Mouse (Mus musculus) common myeloid progenitor, adult 5-6 weeks (primary cell): ENCODE measurements around the gene Nvl. TPM values are rescaled to one million over a fixed set of nuclear protein-coding genes. Genes with fewer than 3 reads are reported as not detected.

Source experiments
- ATAC-seq: replicated peaks from 2 replicates; pipeline ENCODE4 v1.8.0; 2016; ENCODE audit warnings: low read depth, mild to moderate bottlenecking, moderate TSS enrichment, inconsistent platforms; ENCODE audit not compliant: poor library complexity, severe bottlenecking
- total RNA-seq: library from RNA; stranded (forward); fragments of 200-1000, 187-1606 nt; gene quantifications from 2 replicates; pipeline ENCODE4 v1.2.3, GENCODE M21; 2017

Nvl gene
- total RNA-seq: 26.1 and 33.6 TPM in 2 replicates

- ATAC-seq: peak; percentile 92
Observed at GRCm38 (mm10) chr1:181143950-181144836, at the start of gene Nvl, which contains the start of gene Cnih4. Gene Nvl, minus strand, starts transcription at chr1:181144204. Gene Cnih4, plus strand, starts transcription at chr1:181144693.

- no peak for ATAC-seq
Observed at GRCm38 (mm10) chr1:181188925-181189324, 44.9 kb upstream of the Nvl start.

DNA sequence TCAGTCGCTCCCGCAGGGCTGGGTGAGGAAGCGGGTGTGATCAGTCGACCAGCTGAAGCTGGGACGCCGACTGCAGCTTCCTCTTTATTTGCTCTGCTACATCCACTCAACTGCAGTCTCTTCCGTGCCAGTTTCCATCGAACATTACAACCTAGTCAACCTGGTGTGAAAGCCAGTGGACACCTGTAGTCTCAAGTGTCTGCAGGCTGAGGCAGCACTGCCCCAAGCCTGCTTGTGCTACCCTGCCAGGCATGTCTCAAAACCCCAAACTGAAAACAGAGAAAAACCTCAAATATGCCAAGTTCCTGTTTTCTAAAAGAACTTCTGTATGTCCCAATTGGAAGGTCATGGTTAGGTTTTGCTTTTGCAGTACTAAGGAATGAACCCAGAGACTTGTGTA lies 26.2 kb upstream of the Nvl start:
- ATAC-seq: peak; percentile 84

- no peak for ATAC-seq
Observed at GRCm38 (mm10) chr1:181168377-181168776, 24.4 kb upstream of the Nvl start.

GRCm38 (mm10) chr1:181167816-181168215 lies 23.8 kb upstream of the Nvl start:
- no peak for ATAC-seq

GRCm38 (mm10) chr1:181151541-181151940 lies 7.5 kb upstream of the Nvl start:
- no peak for ATAC-seq

- ATAC-seq: peak; percentile 97
Observed at GRCm38 (mm10) chr1:181150827-181151534, 7.0 kb upstream of the Nvl start.

GRCm38 (mm10) chr1:181150431-181150826 lies 6.4 kb upstream of the Nvl start:
- ATAC-seq: no peak

- ATAC-seq: no peak
Observed at GRCm38 (mm10) chr1:181149373-181150017, 5.5 kb upstream of the Nvl start.

DNA sequence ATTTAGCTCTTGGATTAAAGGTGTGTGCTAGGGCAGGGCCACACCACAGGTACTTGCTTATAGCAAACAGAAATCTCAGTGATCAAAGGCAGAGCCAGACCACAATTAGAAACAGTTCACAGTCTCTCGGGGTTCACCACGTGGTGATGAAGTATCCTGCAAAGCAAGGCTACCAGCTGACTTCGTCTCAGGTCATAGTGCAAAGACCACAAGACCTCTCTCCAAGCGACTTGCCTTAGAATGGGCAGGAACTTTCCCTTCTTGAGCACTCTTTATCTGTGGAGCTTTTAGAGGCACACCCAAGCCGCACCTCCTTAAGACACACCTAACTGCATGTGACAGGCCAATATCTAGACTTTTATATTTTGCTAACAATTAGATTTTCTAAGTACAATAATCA lies 4.5 kb upstream of the Nvl start:
- no peak for ATAC-seq

GRCm38 (mm10) chr1:181146187-181146586 lies 2.2 kb upstream of the Nvl start:
- ATAC-seq: no peak

GRCm38 (mm10) chr1:181144966-181145365 lies 962 bp upstream of the Nvl start:
- no peak for ATAC-seq

DNA sequence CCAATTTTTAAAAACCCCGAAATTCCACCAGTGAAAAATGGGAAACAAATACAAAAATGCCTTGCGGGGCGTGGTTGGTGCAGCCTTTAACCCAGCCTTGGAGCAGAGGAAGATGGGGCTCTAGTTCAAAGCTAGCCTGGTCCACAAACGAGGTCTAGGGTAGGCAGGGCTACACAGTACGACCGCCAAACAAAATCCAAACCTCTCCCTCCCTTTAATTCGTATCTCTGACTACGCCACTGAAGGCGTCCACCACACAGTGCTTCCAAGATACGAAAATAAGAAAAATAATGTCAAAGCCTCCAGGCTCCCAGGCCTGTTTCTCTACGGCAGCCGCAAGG lies 425 bp downstream of the Nvl start:
- no peak; the same call in 1 of the 2 replicates for ATAC-seq

DNA sequence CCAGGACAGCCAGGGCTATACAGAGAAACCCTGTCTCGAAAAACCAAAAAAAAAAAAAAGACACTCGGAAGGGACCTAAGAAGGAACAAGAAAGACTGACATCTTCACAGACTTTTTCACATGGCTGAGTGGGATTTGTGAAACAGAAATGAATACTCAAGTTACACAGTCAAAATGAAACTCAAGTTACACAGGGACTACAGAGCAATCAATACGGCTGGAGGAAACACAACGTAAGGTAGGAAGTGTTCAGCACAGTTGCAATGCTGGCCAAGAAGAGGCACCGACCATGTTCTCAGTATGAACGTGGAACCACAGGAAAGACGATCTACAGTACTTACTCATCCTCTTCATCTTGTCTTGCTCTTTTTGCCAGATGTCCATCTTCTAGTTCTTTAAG lies 5.3 kb downstream of the Nvl start:
- no peak for ATAC-seq

GRCm38 (mm10) chr1:181131915-181132314 lies 12.1 kb downstream of the Nvl start:
- no peak for ATAC-seq

GRCm38 (mm10) chr1:181126766-181127165 lies 17.2 kb downstream of the Nvl start:
- ATAC-seq: no peak

DNA sequence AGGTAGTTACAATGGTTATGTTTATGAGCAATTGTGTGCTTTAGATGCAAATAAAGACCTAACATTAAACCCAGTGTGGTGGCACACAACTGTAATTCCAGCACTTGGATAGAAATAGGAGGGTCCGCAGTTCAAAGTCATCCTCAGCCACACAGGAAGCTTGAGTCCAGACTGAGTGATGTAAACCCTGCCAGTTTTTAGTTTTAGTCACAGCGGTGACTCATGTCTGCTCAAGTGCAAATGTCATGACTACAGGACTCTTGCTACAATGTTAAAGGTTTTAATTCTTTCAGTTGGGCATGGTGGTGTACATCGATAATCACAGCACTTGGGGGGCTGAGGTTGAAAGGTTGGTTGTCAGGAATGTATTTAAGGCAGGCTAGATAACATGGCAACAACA lies 18.1 kb downstream of the Nvl start:
- no peak for ATAC-seq

- no peak for ATAC-seq
Observed at GRCm38 (mm10) chr1:181124145-181124544, 19.9 kb downstream of the Nvl start.

- no peak for ATAC-seq
Observed at GRCm38 (mm10) chr1:181117112-181117511, 26.9 kb downstream of the Nvl start.

DNA sequence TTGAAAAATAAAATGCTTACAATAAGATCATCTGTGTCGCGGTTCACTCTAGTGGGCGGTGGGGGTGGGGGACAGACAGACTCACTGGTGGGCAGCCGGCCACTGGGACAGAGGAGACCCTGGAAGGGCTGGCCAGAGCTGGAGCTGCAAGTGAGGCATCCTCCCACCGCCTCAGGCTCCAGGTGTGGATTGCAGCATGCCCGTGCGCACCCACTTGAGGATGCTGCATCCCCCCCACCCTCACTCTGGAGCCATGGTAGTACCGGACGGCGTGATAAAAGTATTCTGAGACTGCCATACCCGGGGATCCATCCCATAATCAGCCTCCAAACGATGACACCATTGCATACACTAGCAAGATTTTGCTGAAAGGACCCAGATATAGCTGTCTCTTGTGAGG lies 54.0 kb downstream of the Nvl start:
- ATAC-seq: no peak

DNA sequence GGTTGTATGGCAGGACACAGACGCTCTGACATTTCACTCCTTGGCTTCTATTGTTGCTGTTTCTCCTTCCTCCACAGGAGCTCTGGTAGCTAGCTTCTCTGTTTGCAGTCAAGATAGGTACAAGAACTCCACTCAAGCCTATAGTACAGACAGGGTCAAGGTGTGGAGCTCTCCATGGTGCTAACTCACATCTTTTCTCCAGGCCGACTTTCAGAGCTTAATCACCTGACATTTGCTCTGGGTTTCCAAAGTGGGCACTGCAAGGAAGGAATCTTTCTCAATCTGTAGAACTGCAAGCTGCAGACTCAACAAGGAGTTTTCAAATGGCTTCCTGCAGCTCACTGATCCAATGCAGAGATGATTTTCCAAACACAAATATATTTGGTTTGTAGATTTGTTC lies 60.0 kb downstream of the Nvl start:
- 0 out of 2 replicates have a peak, but pooled peaks have one; percentile 36 for ATAC-seq
